Mouse (Mus musculus): ENCODE data around the gene Gm17067.
"Not testable (repeated sequence)": the region's sequence is repeated elsewhere in the genome, so short reads cannot be mapped to it uniquely, and the experiment has no call there.

The Gm17067 gene

DNA sequence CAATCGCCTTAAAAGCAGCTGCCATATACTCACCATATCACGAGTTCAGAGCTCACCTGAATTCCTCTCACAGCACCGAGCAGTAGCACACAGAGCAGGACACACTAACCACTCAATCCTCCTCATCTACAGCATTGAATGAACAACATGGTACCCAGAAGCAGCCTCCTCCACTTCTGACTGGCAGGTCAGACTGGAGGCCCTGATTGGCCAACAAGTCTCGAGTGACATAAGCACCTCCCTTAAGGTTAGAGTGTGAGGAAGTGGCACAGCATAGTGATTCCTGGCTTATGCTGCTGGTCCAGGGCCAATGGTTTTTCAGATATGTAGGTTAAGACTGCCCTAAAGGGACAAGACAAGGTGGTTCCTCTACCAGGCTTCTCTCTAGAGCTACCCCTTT lies at the start of gene Gm17067:
Gm17067 (minus strand) TSS at position 101 of the 400 bp plus-strand sequence.
- DNase-seq (ENCODE audit: low read depth), result not testable (repeated sequence)

- no peak for DNase-seq (ENCODE audit: low read depth)
Measured at GRCm38 (mm10) chr7:42749836-42750235, 23.0 kb upstream of the Gm17067 start.

DNA sequence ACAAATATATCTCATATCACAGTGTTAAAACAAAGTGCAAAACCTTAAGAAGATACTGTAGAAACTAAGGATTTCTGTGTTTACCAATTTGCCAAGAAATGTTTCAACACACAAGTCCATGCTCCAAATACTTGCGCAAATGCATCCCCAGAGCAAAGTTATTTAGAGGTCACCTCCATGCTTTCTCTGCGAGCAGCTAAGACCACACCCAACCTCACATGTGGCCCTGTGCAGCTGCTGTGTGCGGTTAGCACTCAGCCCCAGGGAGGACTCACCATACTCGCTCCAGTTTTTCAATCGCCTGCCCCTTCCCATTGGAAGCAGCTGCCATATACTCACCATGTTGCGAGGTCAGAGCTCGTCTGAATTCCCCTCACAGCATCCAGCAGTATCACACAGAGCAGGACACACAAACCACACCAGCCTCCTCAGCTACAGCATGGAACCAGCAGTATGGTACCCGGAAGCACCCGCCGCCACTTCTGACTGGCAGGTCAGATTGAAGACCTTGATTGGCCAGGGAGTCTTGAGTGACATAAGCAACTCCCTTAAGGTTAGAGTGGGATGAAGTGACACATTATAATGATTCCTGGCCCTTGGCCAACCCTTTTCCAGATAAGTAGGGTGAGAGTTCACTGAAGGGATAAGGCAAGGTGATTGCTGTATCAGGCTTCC lies 11.9 kb upstream of the Gm17067 start:
- no peak for DNase-seq (ENCODE audit: low read depth)

DNA sequence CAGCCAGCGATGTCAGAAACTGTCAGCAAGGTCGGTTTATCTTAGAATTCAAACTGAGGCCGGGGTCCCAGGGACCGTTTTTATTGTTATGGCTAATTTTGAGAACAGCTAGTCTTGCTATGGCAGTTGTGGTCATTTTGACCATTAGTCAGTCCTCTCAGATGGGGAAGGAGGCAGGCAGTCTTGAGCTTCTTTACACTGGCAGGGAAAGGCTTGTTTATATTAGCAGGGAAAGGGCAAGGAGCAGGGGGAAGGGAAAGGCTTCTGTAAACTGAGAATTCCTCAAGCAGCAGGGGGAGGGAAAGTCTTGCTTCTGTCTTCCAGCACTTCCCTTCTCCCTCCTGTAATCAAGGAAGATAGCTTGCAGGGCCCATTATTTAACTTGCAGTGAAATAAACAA lies 33.6 kb downstream of the Gm17067 start:
- DNase-seq (ENCODE audit: low read depth), result peak; percentile 1

GRCm38 (mm10) chr7:42692362-42693158 lies 34.3 kb downstream of the Gm17067 start, which contains the start of gene Zfp975:
Gene Zfp975, minus strand, starts transcription at chr7:42692742.
- peak; percentile 65 for DNase-seq (ENCODE audit: low read depth)

DNA sequence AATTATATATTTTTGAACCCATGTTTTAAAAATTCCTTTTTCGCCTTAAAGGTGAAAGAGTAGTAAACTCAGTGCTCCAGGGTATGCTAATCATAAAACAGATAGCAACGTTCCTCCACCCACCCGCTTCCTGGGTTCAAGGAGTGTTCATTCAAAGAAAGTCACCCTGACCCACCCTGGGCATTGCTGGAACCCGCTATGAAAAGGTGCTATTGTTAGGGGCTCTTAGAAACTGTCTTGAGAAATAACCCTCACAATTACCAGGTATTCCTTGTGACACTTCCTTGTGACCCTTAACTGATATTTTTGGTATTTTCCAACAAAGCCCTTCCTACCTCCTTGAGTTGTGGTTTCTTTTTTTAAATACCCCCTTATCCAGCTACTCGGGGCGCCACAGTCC lies 46.7 kb downstream of the Gm17067 start:
- not testable (repeated sequence) for DNase-seq (ENCODE audit: low read depth)

- DNase-seq (ENCODE audit: low read depth), result not testable (repeated sequence)
Measured at GRCm38 (mm10) chr7:42679646-42680045, 47.2 kb downstream of the Gm17067 start.

DNA sequence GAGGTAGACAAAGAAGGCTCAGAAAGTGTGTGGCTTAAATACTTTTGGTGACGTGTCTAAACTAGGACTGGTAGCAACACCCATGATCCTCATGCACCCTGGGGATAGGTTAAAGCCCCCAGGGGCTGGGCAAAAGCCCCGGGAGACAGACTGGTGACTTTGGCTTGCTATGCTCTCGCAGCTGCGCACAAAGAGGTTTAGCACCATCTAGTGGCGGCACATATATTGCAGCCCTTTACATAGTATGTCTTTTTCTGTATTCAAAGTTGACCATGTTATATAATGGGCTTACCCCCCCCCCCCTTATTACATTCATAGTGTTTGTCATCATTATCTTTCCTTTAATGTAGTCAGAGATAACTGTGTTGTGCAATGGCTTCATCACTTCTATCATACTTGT lies 66.7 kb downstream of the Gm17067 start:
- peak; percentile 30 for DNase-seq (ENCODE audit: low read depth)
